Mouse (Mus musculus): ENCODE results near the gene Chst12.

Gene Chst12

GRCm38 (mm10) chr5:140521196-140521595 is 15.8 kb downstream of the Chst12 start:
- DNase-seq: no peak

DNA sequence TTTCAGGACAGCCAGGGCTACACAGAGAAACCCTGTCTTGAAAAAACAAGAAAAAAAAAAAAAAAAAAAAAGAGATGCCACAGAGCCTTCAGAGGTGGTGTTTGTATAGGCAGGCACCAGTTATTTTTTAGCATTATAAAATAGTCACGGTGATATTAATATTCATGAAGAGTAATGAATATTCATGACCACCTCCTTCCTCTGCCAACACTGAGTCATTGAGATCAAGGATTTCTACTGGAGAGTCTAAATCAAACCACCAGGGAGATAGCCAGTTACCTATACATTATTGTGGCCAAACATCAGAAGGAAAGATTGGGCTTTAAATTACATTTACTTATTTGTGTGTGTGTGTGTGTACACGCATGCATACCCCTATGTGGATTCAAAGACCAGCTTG is 21.4 kb downstream of the Chst12 start:
- DNase-seq: no peak

- no peak for DNase-seq
Measured at GRCm38 (mm10) chr5:140538111-140538683, 32.8 kb downstream of the Chst12 start.

- peak; percentile 74 for DNase-seq
Measured at GRCm38 (mm10) chr5:140540106-140540505, 34.8 kb downstream of the Chst12 start.

GRCm38 (mm10) chr5:140542811-140543575 is 37.6 kb downstream of the Chst12 start:
- DNase-seq: peak; percentile 32

GRCm38 (mm10) chr5:140545651-140546050 is 40.3 kb downstream of the Chst12 start:
- no peak for DNase-seq

DNA sequence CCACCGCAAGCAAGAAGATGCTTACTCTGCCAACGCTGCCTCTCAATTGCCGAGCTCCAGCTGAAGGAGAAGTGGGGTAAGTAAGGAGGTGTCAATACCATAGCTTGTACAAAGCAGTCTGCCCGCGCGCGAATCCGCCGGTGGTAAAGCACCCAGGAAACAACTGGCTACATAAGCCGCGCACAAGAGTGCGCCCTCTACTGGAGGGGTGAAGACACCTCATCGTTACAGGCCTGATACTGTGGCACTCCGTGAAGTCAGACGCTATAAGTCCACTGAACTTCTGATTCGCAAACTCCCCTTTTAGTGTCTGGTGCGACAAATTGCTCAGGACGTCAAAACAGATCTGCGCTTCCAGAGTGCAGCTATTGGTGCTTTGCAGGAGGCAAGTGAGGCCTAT is 41.0 kb downstream of the Chst12 start:
- no peak for DNase-seq

GRCm38 (mm10) chr5:140549306-140550047 is 44.1 kb downstream of the Chst12 start:
- DNase-seq: no peak

DNA sequence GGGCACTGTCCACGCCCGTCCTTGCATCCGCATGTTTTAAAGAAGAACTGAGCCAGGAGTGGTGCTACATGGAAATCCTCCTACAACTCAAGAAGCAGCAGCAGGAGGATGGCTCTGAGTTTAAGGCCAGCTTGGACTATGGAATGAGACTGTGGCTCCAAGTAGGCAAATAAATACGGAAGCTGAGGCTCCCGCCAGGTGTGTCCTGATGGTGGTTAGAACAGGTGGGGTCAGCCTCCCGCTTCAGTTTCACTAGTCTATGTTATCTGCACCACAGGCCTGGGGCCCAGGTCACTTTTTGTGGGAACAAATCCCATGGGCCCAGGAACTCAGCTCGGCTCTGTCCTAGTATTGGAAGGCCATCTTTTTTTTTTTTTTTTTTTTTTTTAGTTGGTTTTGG is 48.4 kb downstream of the Chst12 start:
- DNase-seq: no peak

GRCm38 (mm10) chr5:140556859-140557258 is 51.5 kb downstream of the Chst12 start:
- no peak for DNase-seq

DNA sequence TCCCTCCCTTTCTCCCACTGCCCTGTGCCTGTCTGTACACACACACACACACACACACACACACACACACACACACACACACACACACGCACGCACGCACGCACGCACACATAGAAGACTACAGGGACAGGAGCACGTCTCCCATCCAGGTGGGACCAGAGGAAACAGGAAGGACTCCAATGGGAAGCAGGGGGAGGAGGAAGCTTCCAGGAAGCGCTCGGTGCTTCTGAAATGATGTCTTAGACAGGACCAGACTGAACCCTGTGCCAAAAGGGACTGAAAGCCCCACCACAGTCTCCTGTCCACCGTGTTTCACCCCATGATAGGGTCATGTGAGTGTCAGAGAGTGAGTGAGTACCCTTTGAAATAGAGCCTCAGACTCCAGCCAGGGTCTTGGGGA is 57.3 kb downstream of the Chst12 start:
- no peak for DNase-seq

DNA sequence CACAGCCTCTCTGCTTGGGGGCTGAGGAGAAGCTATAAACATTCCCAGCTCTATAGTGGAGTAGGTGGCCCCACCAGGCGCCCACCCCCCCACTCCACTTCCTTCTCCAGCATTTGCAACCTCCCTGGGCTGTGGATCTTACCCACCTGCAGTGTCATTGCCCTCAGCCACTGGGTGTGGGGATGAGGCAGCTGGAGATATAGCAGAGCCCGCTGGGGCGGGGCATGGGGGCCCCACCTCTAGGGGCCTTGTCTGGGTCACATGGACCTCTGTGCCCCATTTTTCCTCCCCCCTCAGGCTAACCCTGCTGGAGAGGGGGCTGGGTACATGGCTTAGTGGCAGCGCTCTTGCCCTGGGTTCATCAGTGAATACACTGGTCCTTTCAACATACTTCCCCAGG is 59.5 kb downstream of the Chst12 start, which contains the start of gene Grifin:
Grifin (minus strand) TSS at position 176 of the 400 bp plus-strand sequence.
- no peak for DNase-seq

GRCm38 (mm10) chr5:140565451-140565850 is 60.1 kb downstream of the Chst12 start:
- no peak for DNase-seq

DNA sequence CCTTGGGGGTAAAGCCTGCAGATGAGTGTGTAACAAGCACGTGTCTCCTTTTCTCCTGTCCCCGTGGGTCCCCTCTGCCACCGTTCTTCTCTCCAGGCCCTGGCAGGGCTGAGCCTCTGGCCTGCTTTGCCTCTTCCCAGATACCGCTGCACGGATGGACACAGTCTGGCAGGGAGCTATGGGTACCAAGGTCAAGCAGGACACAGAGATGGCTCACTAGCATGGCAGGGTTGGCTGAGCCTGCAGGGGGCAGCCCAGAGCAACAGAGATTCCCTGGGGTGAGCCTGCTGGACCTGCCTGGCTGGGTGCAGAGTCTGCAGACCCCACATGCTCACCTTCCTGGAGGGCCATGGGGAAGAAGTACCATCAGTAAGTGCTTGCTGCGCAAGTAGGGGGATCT is 60.5 kb downstream of the Chst12 start:
- DNase-seq: no peak

DNA sequence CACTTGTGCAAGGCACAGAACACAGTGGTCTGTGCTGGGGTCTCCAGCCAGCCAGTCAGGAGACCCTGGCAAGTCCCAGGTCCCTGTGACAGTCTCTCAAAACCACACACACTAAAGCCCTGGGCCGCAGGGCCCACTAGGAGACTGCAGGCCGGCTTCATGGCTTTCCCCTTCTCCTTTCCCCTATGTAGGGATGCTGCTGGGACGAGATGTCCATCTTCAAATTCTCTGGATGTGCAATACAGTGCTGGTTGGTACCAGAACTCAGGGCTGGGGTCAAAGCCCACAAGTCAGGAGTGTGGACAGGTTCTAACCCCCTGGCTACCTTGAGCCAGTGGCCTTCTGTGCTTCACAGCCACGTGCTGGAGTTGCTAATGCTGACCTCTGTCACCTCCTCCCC is 60.9 kb downstream of the Chst12 start:
- DNase-seq: no peak

- no peak for DNase-seq
Measured at GRCm38 (mm10) chr5:140567321-140567720, 62.0 kb downstream of the Chst12 start.

DNA sequence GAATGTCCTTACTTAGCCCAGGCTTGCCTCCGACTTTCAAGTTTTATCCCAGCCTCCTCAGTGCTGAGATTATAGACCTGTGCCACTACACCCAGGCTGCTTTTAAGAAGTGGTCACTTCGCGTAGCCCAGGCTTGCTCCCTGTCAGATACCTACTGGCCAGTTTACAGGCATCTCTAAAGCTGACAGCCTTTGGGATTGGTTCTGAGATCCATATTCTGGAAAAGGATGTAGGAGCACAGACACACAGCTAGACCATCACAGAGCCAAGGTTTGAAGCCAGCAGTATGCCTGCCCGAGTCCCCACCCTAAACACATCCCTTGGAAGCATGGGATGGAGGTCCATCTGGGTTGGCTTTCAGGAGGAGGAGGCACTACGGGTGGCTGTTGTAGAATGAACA is 62.4 kb downstream of the Chst12 start:
- no peak for DNase-seq

- peak; percentile 58 for DNase-seq
Measured at GRCm38 (mm10) chr5:140568321-140568970, 63.1 kb downstream of the Chst12 start.

GRCm38 (mm10) chr5:140569032-140569595 is 63.8 kb downstream of the Chst12 start:
- no peak for DNase-seq

GRCm38 (mm10) chr5:140570223-140570870 is 65.0 kb downstream of the Chst12 start:
- DNase-seq: no peak

GRCm38 (mm10) chr5:140571201-140571600 is 65.9 kb downstream of the Chst12 start:
- no peak for DNase-seq

DNA sequence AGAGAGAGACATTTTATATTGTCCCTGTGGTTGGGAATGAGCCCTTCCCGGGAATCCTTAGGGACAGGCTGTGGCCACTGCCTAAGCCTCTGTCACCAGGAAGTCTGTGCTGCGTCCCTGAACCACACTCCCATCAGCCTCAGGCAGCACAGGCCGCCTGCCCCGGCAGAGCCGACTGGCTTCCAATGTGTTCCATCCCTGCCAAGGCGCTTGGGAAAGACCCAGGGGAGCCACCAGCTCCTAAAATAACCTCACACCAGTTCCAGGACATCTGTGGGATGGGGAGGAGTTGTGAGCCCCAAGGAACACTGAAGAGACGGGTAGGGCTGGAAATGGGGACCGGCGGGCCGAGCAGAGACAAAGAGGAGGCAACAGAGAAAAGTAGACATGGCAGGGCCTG is 66.3 kb downstream of the Chst12 start:
- DNase-seq: no peak

DNA sequence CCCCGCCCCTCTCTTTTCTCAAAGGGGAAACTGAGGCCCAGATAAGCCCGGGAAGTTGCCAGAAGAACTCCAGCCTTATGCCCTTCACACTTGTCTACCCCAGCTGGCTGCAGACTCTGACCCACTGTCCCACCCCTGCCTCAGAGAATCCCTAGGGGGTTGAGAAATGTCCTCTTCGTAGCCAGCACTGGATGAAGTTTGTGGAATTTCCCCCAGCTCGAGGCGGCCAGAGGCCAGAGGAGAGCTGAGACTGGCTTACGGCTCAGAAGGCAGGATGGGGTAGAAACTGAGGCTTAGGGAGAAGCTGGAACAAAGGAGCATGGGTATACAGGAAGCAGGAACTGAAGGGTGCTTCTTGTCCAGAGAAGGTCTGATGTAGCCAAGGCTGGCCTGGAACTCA is 67.3 kb downstream of the Chst12 start:
- no peak for DNase-seq
